Mouse (Mus musculus) c-Kit-negative CD71-positive TER-119-positive erythroid progenitor cells, embryonic 14.5 days (primary cell): ENCODE data around the gene Lrrc4.

Experiments used
- DNase-seq: peaks from one replicate; pipeline ENCODE4 v3.0.0-alpha.2; 2013; ENCODE audit warnings: low read depth, low spot score

Gene Lrrc4

GRCm38 (mm10) chr6:28729649-28730048, 101.9 kb downstream of the Lrrc4 start:
- no peak for DNase-seq

- DNase-seq, result no peak
Measured at GRCm38 (mm10) chr6:28729236-28729635, 102.3 kb downstream of the Lrrc4 start.

GRCm38 (mm10) chr6:28724776-28725175, 106.8 kb downstream of the Lrrc4 start:
- DNase-seq, result no peak

- no peak for DNase-seq
Measured at GRCm38 (mm10) chr6:28723059-28723458, 108.5 kb downstream of the Lrrc4 start.

- no peak for DNase-seq
Measured at GRCm38 (mm10) chr6:28720391-28721171, 111.0 kb downstream of the Lrrc4 start.

GRCm38 (mm10) chr6:28717845-28718237, 113.7 kb downstream of the Lrrc4 start:
- no peak for DNase-seq

GRCm38 (mm10) chr6:28717203-28717844, 114.2 kb downstream of the Lrrc4 start:
- DNase-seq, result no peak

- no peak for DNase-seq
Measured at GRCm38 (mm10) chr6:28710035-28710434, 121.5 kb downstream of the Lrrc4 start.

GRCm38 (mm10) chr6:28706976-28707592, 124.5 kb downstream of the Lrrc4 start:
- DNase-seq, result peak; percentile 32

- no peak for DNase-seq
Measured at GRCm38 (mm10) chr6:28706108-28706975, 125.2 kb downstream of the Lrrc4 start.

GRCm38 (mm10) chr6:28705384-28706107, 126.0 kb downstream of the Lrrc4 start:
- peak; percentile 36 for DNase-seq

GRCm38 (mm10) chr6:28704612-28705011, 126.9 kb downstream of the Lrrc4 start:
- DNase-seq, result no peak

GRCm38 (mm10) chr6:28697214-28697613, 134.3 kb downstream of the Lrrc4 start:
- DNase-seq, result no peak

- DNase-seq, result no peak
Measured at GRCm38 (mm10) chr6:28692659-28693058, 138.9 kb downstream of the Lrrc4 start.

- DNase-seq, result no peak
Measured at GRCm38 (mm10) chr6:28687776-28688175, 143.8 kb downstream of the Lrrc4 start.

- DNase-seq, result no peak
Measured at GRCm38 (mm10) chr6:28685745-28686144, 145.8 kb downstream of the Lrrc4 start.

GRCm38 (mm10) chr6:28685052-28685451, 146.5 kb downstream of the Lrrc4 start:
- DNase-seq, result no peak

- DNase-seq, result no peak
Measured at GRCm38 (mm10) chr6:28681521-28682457, 149.8 kb downstream of the Lrrc4 start.

GRCm38 (mm10) chr6:28680537-28680936, 151.0 kb downstream of the Lrrc4 start:
- no peak for DNase-seq

GRCm38 (mm10) chr6:28678896-28679295, 152.7 kb downstream of the Lrrc4 start:
- no peak for DNase-seq
